Mouse (Mus musculus): Measurements from ENCODE around the gene Mn1.

DNA sequence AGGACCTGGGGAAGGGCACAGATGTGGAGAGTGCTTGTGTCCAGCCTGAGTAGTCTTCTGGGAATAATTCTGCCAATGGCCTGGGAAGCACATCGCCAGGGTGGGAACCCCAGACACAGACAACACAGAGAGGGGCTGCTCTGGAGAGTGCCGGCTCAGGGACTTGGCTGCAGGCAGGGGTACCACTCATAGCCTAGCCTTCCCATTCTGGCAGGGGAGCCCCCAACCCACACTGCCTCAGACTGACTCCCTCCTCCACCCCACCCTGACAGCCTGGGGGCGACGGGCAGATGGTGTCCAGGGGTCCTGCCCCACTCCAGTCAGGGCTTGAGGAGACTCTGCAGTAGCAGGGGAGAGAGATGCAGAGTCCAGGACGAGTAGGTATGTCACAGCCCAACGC is 41.5 kb downstream of the Mn1 start:
- TF ChIP-seq CTCF (IDR thresholded peaks at IDR 0.05): no peak
- no peak for TF ChIP-seq POLR2A (IDR thresholded peaks at IDR 0.05; ENCODE audit: insufficient read depth, low read depth, low read length)
- TF ChIP-seq EP300 (IDR thresholded peaks at IDR 0.05; ENCODE audit: insufficient read depth, low read depth, low read length): no peak

Data from heart, adult 2 months (tissue).